8 mouse cellular contexts compared by ENCODE assay signal in the genomic region with DNA sequence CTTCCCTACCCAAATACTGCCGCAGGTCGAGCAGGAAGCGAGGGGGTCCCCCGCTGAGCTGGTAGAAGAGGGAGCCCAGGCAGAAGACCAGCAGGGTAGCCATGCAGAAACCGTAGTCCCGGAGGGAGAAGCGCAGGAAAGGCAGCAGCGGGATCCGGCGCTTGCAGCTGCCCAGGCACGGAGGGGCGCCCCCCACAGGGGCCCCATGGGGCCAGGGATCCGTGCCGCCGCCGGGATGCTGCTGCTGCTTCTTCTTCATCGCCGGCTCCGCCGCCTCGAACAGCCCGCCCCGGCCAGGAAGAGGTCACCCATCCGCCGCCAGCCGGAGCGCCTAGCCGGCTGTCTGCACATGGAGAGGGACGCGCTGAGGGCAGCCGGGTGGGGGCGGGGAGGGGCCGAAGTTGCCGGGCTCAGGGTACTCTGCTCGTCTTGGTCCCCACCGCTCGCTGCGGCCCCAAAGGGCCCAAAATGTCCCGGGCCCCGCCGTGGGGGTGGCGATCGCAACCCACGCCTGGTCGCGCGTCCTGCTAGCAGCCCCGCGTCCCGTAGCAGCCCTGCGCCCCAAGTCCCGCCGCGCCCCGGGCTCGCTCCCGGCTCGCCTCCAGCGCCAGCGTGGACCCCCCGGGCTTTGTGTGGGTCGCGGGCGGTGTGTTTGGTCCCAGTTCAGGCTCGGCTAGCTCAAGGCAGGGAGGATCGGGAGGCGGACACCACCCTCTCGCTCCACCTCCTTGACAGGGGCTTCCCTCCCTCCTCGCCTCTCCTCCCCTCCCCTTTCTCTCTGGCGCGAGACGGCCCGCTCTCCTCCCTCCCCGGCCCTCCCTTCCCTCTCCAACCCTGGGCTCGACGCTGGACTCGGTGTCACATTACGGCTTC. TPM values are rescaled to one million over a fixed set of nuclear protein-coding genes. Genes with fewer than 3 reads are reported as not detected.
DNase-seq lines count a peak whose midpoint lies in the region; ATAC-seq lines count a peak whose summit lies in the region.

Gene Ust, minus strand, starts transcription at position 685 of the 873 bp plus-strand sequence.

- peaks cover 30% of the 10 kb centered on the region for H3K27me3 ChIP-seq in forebrain, embryonic 12.5 days
- H3K27me3 ChIP-seq in heart, embryonic 15.5 days, result peaks cover 30% of the 10 kb centered on the region
- H3K27me3 ChIP-seq in liver, embryonic 15.5 days, result peaks cover 49% of the 10 kb centered on the region
- H3K27me3 ChIP-seq in neural tube, embryonic 11.5 days (ENCODE audit: control insufficient read depth, insufficient read depth, low read length), result peaks cover 5% of the 10 kb centered on the region; the same call in 1 of the 2 replicates

- peak; percentile 80 for DNase-seq in CD4-positive helper T cell, adult 2 months (ENCODE audit: low read depth, low spot score)
- DNase-seq in brain, adult 2 months (ENCODE audit: low read depth, low spot score), result peak; percentile 91
- peak; percentile 89 for DNase-seq in kidney, postnatal 10 days
- peak; percentile 86 for DNase-seq in neural tube, embryonic 11.5 days (ENCODE audit: low spot score)
- DNase-seq in telencephalon, adult 2 months (ENCODE audit: low read depth, low spot score), result peak; percentile 42

- ATAC-seq in forebrain, embryonic 12.5 days (ENCODE audit: low FRiP score), result peak; percentile 91
- ATAC-seq in heart, embryonic 15.5 days (replicated peaks; ENCODE audit: insufficient number of reproducible peaks, insufficient read depth, low FRiP score, low read depth), result peak; percentile 92
- ATAC-seq in liver, embryonic 15.5 days (ENCODE audit: insufficient read depth), result peak; percentile 70
- peak; percentile 87 for ATAC-seq in neural tube, embryonic 11.5 days (ENCODE audit: insufficient read depth, low FRiP score, low TSS enrichment)

- H3K4me3 ChIP-seq in forebrain, embryonic 12.5 days (replicated peaks), result peak within 1 kb of the TSS; percentile 80
- peak within 1 kb of the TSS; percentile 87 for H3K4me3 ChIP-seq in heart, embryonic 15.5 days
- H3K4me3 ChIP-seq in liver, embryonic 15.5 days (replicated peaks), result peak within 1 kb of the TSS; percentile 56
- H3K4me3 ChIP-seq in neural tube, embryonic 11.5 days (ENCODE audit: low read depth, low read length), result peak within 1 kb of the TSS; percentile 76

- no peaks in the 10 kb centered on the region for H3K36me3 ChIP-seq in forebrain, embryonic 12.5 days (replicated peaks)
- no peaks in the 10 kb centered on the region for H3K36me3 ChIP-seq in heart, embryonic 15.5 days
- no peaks in the 10 kb centered on the region for H3K36me3 ChIP-seq in liver, embryonic 15.5 days (replicated peaks)
- H3K36me3 ChIP-seq in neural tube, embryonic 11.5 days (ENCODE audit: control insufficient read depth, insufficient read depth, low read length), result no peaks in the 10 kb centered on the region

- peak within 1 kb of the TSS; percentile 72 for H3K9ac ChIP-seq in forebrain, embryonic 12.5 days
- H3K9ac ChIP-seq in heart, embryonic 15.5 days, result peak within 1 kb of the TSS; percentile 85
- no peak within 1 kb of the TSS for H3K9ac ChIP-seq in liver, embryonic 15.5 days
- H3K9ac ChIP-seq in neural tube, embryonic 11.5 days (ENCODE audit: low read length), result peak within 1 kb of the TSS; percentile 78

- H3K4me1 ChIP-seq in forebrain, embryonic 12.5 days, result peaks cover 11% of the 10 kb centered on the region
- H3K4me1 ChIP-seq in heart, embryonic 15.5 days (replicated peaks), result peaks cover 18% of the 10 kb centered on the region
- H3K4me1 ChIP-seq in liver, embryonic 15.5 days (replicated peaks), result no peaks in the 10 kb centered on the region
- H3K4me1 ChIP-seq in neural tube, embryonic 11.5 days (ENCODE audit: control insufficient read depth, insufficient read depth, low read length), result 0 out of 2 replicates have a peak, but pooled peaks cover 3% of the 10 kb centered on the region

- no peaks in the 10 kb centered on the region for H3K9me3 ChIP-seq in forebrain, embryonic 12.5 days
- no peaks in the 10 kb centered on the region for H3K9me3 ChIP-seq in heart, embryonic 15.5 days (replicated peaks)
- no peaks in the 10 kb centered on the region for H3K9me3 ChIP-seq in liver, embryonic 15.5 days (replicated peaks)
- H3K9me3 ChIP-seq in neural tube, embryonic 11.5 days (ENCODE audit: control insufficient read depth, low read length), result no peaks in the 10 kb centered on the region

- H3K4me2 ChIP-seq in forebrain, embryonic 12.5 days, result peak within 1 kb of the TSS; percentile 93
- peak within 1 kb of the TSS; percentile 98 for H3K4me2 ChIP-seq in heart, embryonic 15.5 days
- peak within 1 kb of the TSS; percentile 67 for H3K4me2 ChIP-seq in liver, embryonic 15.5 days
- peak within 1 kb of the TSS; percentile 91 for H3K4me2 ChIP-seq in neural tube, embryonic 11.5 days (ENCODE audit: low read depth)

- no peak within 1 kb of the TSS for H3K27ac ChIP-seq in forebrain, embryonic 12.5 days
- H3K27ac ChIP-seq in heart, embryonic 15.5 days, result peak within 1 kb of the TSS; percentile 72
- 0 out of 2 replicates have a peak within 1 kb of the TSS, but pooled peaks have one; percentile 14 for H3K27ac ChIP-seq in liver, embryonic 15.5 days (replicated peaks)
- H3K27ac ChIP-seq in neural tube, embryonic 11.5 days (ENCODE audit: low read depth, low read length), result no peak within 1 kb of the TSS

- WGBS in forebrain, embryonic 12.5 days, result under 1% methylated on average over 76 of the region's 78 CpGs
- WGBS in heart, embryonic 15.5 days, result under 1% methylated on average over 72 of the region's 78 CpGs
- WGBS in liver, embryonic 15.5 days (ENCODE audit: insufficient replicate concordance), result under 1% methylated on average over 71 of the region's 78 CpGs
- WGBS in neural tube, embryonic 11.5 days, result 0% methylated on average over 63 of the region's 78 CpGs

RNA-seq across cellular contexts. Expression of gene Ust, which starts in this region (rescaled TPM):
- polyA plus RNA-seq in forebrain, embryonic 12.5 days (2016; fragmentation: Nextera tagmentation; extraction: Ambion mirVana), result 2.7 and 2.9 TPM in 2 replicates
- polyA plus RNA-seq in heart, embryonic 15.5 days (2015; fragmentation: Nextera tagmentation; extraction: Ambion mirVana), result 1.9 and 3.4 TPM in 2 replicates
- 0.54 TPM in 2 replicates for polyA plus RNA-seq in liver, embryonic 15.5 days (2015; fragmentation: Nextera tagmentation; extraction: Ambion mirVana)
- polyA plus RNA-seq in neural tube, embryonic 11.5 days (2014; fragmentation: Nextera tagmentation; extraction: Ambion mirVana), result 6.6 TPM in 2 replicates

Comparison
In these comparisons a context has a peak if more than half of its experiments do, and no peak if none do; other contexts are left out.
1. Peak in ATAC-seq, H3K4me3 ChIP-seq, H3K27ac ChIP-seq and H3K4me2 ChIP-seq in liver, embryonic 15.5 days; RNA of the gene not detected or under 1 TPM.